8 mouse cellular contexts compared by ENCODE assay signal in the genomic region with DNA sequence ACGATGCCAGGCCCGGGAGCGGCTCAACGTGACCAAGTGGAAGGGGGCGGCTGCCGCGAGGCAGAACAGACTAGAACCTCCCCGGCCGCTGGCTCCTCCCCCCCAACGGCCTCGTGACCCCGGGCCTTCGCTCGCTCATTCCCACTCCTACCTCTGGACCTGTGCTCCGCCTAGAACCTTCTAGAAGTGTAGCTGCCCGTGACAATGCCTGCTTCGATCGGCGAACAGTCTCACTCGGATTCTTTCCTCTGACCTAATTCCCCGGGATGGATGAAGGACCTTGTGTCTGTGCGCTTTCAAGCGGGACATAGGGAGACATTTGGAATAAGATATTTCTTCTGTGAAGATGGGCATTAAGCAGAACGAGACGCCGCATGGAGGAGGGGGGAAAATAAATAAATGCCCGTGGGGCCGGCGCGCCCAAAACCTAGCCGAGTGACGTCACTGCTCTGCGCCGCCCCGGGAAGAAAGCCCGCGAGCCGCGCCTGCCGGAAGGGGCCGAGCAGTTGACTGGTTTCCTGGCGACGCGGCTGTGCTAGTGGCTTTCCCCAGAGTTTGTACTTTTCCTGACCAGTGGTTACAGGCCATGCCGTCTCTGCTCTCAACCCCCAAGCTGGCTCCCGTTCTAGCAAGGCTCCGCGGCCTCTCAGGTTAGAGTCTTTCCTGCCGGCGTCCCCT. TPM values are rescaled to one million over a fixed set of nuclear protein-coding genes. Genes with fewer than 3 reads are reported as not detected.
DNase-seq lines count a peak whose midpoint lies in the region; ATAC-seq lines count a peak whose summit lies in the region.

Gene St13, minus strand, starts transcription at position 440 of the 678 bp plus-strand sequence.
Gene Xpnpep3, plus strand, starts transcription at position 501 of the 678 bp plus-strand sequence.

- WGBS in hindbrain, embryonic 16.5 days = under 1% methylated on average over 50 of the region's 50 CpGs
- under 1% methylated on average over 45 of the region's 50 CpGs for WGBS in macrophage (ENCODE audit: missing documents)

- peaks cover 25% of the 10 kb centered on the region for H3K4me1 ChIP-seq in hindbrain, embryonic 16.5 days (ENCODE audit: control insufficient read depth, insufficient read depth, low read depth, low read length)

- H3K9me3 ChIP-seq in hindbrain, embryonic 16.5 days (ENCODE audit: control insufficient read depth, low read length) = no peaks in the 10 kb centered on the region

- peaks cover 93% of the 10 kb centered on the region for H3K79me2 ChIP-seq in macrophage (ENCODE audit: inconsistent target)

- H3K27me3 ChIP-seq in hindbrain, embryonic 16.5 days (replicated peaks; ENCODE audit: control insufficient read depth, insufficient read depth, low read length) = no peaks in the 10 kb centered on the region

- H3K36me3 ChIP-seq in hindbrain, embryonic 16.5 days (ENCODE audit: control insufficient read depth, insufficient read depth, low read length) = no peaks in the 10 kb centered on the region; the same call in 1 of the 2 replicates
- no peaks in the 10 kb centered on the region for H3K36me3 ChIP-seq in macrophage (ENCODE audit: inconsistent target)

- peak within 1 kb of the TSS; percentile 84 for H3K4me2 ChIP-seq in hindbrain, embryonic 16.5 days (ENCODE audit: low read length)

- peak; percentile 96 for DNase-seq in T-cell, adult 2 months (ENCODE audit: low spot score)
- peak; percentile 98 to 99 for DNase-seq in cerebellum, postnatal 36 days
- peak; percentile 97 for DNase-seq in gastrocnemius, adult 18-20 months (ENCODE audit: low spot score)
- DNase-seq in left cerebral cortex, adult 18-20 months (ENCODE audit: low spot score in 2 of 2) = peak; percentile 96 to 98
- peak; percentile 96 for DNase-seq in right cerebral cortex, adult 18-20 months
- DNase-seq in urinary bladder, postnatal 10 days (ENCODE audit: low spot score) = peak; percentile 98

- peak; percentile 99 for ATAC-seq in hindbrain, embryonic 16.5 days

- H3K9ac ChIP-seq in hindbrain, embryonic 16.5 days (ENCODE audit: low read depth, low read length) = peak within 1 kb of the TSS; percentile 94

- peak within 1 kb of the TSS; percentile 96 for H3K27ac ChIP-seq in hindbrain, embryonic 16.5 days (ENCODE audit: low read depth, low read length)
- peak within 1 kb of the TSS; percentile 93 for H3K27ac ChIP-seq in macrophage

- H3K4me3 ChIP-seq in hindbrain, embryonic 16.5 days (ENCODE audit: low read length) = peak within 1 kb of the TSS; percentile 99
- peak within 1 kb of the TSS; percentile 100 for H3K4me3 ChIP-seq in macrophage (ENCODE audit: inconsistent target)

RNA-seq across cellular contexts. Expression of gene St13, which starts in this region (rescaled TPM):
- 100 to 1,000 TPM in 1 of 2 experiments, 10 to 100 TPM in 1; 98.2 to 126 TPM for total RNA-seq in gastrocnemius, adult 18-20 months (2021)
- 200 and 211 TPM in 2 replicates for polyA plus RNA-seq in hindbrain, embryonic 16.5 days (2015; fragmentation: Nextera tagmentation; extraction: Ambion mirVana)
- 100 to 1,000 TPM; 173 to 174 TPM for total RNA-seq in left cerebral cortex, adult 18-20 months (2021)
- total RNA-seq in macrophage (2018; cell fraction: chromatin; rRNA removed) = 100 to 1,000 TPM in 6 of 26 experiments, 10 to 100 TPM in 20; 42.7 to 120 (median 74.7) TPM
- 100 to 1,000 TPM; 111 to 236 (median 140) TPM for total RNA-seq in macrophage (2018; cell fraction: cytosol; rRNA removed)
- 10 to 100 TPM; 44.6 to 90.6 (median 65.4) TPM for total RNA-seq in macrophage (2018; cell fraction: nucleus; rRNA removed)
- polyA plus RNA-seq in macrophage (2018) = 126 to 604 TPM (median 153 TPM) in 3 replicates

RNA-seq across cellular contexts. Expression of gene Xpnpep3, which starts in this region (rescaled TPM):
- 1 to 10 TPM; 6.5 to 6.6 TPM for total RNA-seq in gastrocnemius, adult 18-20 months (2021)
- polyA plus RNA-seq in hindbrain, embryonic 16.5 days (2015; fragmentation: Nextera tagmentation; extraction: Ambion mirVana) = 8.3 and 10.6 TPM in 2 replicates
- total RNA-seq in left cerebral cortex, adult 18-20 months (2021) = 10 to 100 TPM; 15.0 to 16.6 TPM
- 10 to 100 TPM in 25 of 26 experiments, 1 to 10 TPM in 1; 9.5 to 38.9 (median 25.7) TPM for total RNA-seq in macrophage (2018; cell fraction: chromatin; rRNA removed)
- 1 to 10 TPM; 3.5 to 8.6 (median 6.5) TPM for total RNA-seq in macrophage (2018; cell fraction: cytosol; rRNA removed)
- total RNA-seq in macrophage (2018; cell fraction: nucleus; rRNA removed) = 10 to 100 TPM in 18 of 26 experiments, 1 to 10 TPM in 8; 4.8 to 29.1 (median 15.9) TPM
- 5.2 to 7.3 TPM (median 5.7 TPM) in 3 replicates for polyA plus RNA-seq in macrophage (2018)

Comparison
In these comparisons a context has a peak if more than half of its experiments do, and no peak if none do; other contexts are left out.
1. Peak in every context shown above with its lines: DNase-seq, ATAC-seq, H3K4me3 ChIP-seq and H3K27ac ChIP-seq.